Mouse (Mus musculus) gastrocnemius, postnatal 10 days (tissue): ENCODE measurements around the gene Tmem150c. TPM values are rescaled to one million over a fixed set of nuclear protein-coding genes. Genes with fewer than 3 reads are reported as not detected.

ENCODE experiments used
- DNase-seq: peaks from one replicate; pipeline ENCODE4 v3.0.0; 2021; ENCODE audit warnings: mixed read lengths
- total RNA-seq, 2 experiments: library from RNA; stranded (reverse); gene quantifications; 2 replicates each; pipeline ENCODE4 v1.2.3; 2021

Gene Tmem150c
- total RNA-seq, 2 experiments from 2014 or later, result 3.5 to 3.9 TPM

DNA sequence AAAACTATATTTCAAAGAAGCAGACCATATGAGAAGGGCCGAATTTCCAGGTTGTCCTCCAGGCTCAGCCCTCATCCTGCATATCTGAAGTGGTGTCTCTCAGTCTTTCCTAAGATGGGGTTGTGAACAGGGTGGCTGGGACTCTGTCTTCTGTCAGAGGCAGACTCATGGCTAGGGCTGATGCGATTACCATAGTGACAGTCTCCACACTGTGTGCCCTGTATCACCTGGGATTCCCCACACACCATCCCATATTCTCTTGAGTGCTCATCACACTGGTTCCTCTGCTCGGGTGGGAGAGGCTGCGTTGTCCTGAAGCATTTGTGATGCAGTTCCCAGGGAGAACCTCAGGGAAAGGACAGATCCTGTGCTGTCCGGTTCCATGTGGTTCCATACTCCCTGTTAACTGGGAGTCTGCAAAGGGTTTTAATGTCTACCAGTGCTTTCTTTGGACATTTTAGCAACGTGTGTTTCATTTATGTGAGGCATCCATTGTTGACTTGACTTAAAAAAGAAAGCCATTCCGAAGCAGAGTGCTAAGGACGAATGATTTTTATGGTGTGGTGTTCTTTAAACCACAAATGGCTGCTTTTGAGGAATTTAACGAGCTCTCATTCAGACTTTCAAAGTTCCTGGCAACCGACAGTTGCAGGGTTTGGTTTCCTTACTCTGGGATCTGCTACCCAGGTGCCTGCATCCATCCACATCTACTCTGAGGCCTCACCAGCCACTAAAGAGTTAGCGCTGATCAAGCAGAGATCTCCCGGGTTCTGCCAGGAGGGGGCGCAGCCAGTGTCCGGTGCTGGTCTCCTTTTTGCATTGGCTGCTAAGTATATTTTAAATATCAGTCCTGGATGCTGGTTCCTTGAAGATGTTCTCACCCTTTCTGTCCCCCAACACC lies 7.2 kb upstream of the Tmem150c start:
- peak; percentile 60 for DNase-seq

DNA sequence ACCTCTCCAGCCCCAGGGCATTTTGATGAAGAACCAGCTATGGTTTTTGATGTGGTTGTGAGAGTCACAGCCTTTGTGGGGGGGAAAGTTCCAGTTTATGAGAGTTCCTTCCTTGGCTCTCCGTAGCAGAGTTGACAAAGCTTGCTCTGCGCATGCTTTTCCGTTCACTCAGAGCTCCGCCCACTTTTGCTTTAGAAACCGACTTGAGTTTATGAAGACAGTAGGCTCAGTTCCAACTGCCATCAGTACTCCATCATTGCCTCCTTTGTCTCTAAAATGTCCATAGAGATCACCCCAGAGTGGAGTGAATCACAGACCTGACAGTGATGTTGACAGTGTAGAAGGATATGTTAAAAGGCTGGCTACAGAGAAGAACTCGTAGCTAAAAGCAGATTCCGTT lies 3.8 kb upstream of the Tmem150c start:
- no peak for DNase-seq

DNA sequence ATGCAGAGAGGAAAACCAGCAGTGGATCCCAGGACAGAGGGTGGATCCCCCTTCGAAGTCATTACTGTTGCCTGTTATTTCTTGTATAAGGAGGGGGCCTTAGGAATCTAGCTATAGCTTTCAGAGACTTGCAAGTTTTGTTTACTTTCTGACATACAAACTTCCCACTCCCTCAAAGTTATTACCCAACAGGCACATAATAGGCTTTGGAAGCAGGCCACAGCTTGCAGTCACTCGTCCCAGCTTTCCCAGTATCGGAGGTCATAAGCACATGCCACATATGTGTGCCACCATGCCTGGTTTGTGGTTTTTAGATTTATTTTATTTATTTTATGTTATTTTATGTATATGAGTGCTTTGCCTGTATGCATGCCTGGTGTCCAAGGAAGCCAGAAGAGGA lies 3.2 kb upstream of the Tmem150c start:
- no peak for DNase-seq

- DNase-seq, result no peak
Measured at GRCm38 (mm10) chr5:100162053-100162452, 2.4 kb upstream of the Tmem150c start.

DNA sequence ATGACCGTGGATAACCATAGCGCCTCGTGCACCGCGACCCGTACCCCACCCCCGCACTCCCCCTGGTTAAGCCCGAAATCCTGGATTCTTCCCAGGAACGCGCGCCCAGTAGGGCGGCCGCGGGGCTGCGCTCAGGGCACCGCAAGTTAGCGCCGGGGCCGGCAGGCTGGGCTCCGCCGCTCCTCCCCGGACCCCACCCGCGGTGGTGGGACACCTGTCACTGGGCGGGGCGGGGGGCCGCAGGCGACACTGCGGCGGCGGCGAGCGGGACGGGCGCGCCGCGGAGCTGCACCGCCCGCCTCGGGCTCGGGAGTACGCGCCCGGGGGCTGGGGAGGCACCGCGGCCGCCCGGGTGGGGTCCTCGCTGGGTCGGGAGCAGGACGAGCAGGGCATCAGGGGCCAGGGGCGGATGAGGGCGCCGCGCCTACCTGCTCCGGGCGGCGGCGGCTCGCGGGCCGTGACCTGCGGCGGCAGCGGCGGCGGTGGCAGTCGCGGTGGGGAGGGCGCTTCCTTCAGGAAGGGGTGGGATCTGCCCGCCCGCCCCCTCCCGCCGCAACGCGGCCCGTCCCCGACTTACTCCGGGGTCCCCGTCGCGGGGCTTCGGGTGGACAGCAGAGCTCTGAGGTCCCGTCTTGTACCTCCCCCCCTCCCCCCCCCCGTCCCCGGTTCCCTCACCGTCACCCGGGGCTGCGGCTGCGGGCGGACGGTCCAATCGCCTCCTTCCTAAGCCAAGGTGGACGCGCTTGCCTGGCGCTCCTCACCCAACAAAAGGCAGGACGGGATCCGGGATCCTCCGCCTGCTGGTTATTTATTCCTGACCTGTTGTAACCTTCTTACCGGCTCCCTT lies 594 bp downstream of the Tmem150c start:
- DNase-seq, result peak; percentile 55

DNA sequence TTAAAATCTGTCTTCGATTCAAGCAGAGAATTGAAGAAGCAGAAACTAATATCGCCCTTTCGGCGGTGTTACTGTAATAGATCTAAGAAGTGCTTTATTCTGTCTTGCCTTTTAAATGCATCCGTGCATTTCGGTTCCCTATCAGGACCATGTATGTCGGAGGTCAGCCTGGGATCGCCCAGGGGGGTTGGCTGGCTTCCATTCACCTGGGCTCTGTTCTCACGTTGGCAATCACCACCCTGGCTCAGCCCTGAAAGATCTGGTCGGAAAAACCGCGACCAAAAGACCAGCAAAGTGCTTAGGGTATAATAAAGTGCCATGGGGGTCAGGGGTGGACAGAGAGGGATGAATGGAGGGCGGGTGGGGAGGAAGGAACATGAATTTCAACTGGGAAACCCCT lies 1.3 kb downstream of the Tmem150c start:
- DNase-seq, result no peak

DNA sequence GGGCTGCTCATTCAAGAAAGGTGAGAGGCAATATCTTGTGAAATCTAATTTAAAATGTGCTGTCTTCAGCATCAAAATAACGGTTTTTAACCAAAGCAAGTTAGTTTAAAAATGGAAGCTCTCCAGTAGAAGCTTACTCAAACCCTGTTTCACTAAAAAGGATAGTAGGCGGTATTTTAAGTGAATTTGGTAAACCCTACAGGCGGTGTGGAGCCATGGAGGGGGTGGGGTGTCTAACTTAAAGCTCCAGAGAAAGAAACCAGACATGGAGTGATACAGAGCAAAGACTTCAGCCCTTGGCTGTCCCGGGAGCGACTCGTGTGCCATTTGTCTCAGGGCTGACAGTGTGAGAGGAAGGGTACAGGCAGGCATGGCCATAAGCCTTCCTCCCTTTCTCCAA lies 4.0 kb downstream of the Tmem150c start:
- DNase-seq, result no peak

DNA sequence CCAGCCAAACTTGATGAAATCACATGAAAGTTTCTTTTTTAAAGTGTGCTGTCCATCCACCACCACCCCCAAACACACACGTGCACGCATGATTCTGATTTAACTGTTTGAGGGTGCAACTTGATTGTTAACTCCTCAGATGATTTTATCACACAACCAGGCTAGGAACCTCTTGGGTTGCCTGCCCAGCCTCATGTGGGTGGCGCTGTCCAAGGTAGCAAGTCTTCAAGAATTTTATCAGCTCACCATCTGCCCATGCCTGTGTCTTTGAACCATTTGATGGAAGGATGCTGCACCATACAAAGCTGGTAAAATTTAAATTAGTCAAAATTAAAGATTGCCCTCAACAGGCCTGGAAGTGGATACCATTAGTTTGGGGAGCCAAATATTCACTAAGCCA lies 9.6 kb downstream of the Tmem150c start:
- no peak for DNase-seq

- DNase-seq, result no peak
Measured at GRCm38 (mm10) chr5:100144836-100145235, 14.8 kb downstream of the Tmem150c start.

DNA sequence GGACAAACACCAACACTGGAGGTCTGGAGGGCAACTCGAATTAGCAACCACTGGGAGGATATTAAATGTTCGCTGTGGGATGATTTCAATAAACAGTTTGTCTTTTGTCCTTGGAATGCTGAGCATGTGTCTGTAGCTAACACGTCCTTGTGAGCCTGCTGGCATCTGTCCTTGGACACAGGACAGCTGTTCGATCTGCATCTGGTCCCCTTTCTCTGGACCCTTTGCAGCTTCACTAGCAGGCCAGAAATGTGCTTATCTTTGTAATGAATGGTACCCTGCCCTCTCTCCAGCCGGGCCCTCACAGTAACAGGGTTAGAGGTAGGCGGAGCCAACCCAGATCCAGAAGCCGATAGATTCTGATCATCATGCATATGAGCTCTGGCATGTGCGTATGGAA lies 32.3 kb downstream of the Tmem150c start:
- DNase-seq, result no peak

DNA sequence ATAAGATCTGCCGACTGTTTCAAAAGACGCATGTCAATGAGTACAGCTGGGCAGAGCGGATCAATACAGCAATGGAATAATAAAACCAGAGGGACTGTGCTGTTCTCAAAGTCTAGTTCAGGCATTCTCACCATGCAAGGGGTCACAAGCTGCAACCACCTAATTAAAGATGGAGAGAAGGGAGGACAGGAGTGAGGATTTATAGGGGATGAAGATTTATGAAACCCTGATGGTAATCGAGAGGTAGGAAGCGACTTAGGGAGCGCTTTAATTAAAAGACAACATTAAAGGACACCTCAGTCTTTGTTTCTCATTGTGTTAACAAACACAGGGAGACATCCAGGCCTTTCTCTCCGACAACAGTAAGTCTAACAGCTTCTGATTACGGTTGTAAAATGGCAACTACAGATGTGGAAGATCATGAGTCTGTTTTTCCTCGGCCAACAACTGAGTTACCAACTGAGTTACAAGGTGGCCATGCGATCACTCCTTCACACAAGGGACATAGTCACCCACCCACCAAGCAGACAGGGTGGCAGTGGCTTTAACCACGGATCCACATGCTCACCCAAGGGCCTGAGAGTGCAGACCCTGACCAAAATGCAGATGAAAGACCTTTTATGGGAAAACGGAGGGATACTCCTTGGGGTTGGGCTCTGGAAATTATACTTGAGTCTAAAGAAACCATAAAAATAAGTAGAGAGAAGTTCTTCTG lies 34.0 kb downstream of the Tmem150c start:
- no peak for DNase-seq

GRCm38 (mm10) chr5:100124530-100124929 lies 35.1 kb downstream of the Tmem150c start:
- DNase-seq, result no peak

DNA sequence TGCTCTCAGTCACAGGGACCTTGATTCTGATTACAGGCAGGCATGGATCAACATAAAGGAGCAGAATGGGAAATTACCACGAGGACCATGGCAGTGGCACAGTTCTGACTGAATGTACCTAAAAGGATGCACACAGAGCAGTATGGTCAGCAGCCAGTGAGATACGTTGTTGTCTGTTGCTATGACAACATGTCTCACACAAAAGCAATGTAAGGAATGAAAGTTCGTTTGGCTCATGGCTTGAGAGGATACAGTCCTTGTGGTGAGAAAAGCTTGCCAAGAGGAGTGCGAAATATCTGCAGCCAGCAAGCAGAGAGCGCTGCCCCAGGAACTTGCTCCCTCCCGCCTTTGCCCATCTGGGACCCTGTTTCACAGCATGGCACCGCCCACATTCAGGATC lies 36.3 kb downstream of the Tmem150c start:
- no peak for DNase-seq

DNA sequence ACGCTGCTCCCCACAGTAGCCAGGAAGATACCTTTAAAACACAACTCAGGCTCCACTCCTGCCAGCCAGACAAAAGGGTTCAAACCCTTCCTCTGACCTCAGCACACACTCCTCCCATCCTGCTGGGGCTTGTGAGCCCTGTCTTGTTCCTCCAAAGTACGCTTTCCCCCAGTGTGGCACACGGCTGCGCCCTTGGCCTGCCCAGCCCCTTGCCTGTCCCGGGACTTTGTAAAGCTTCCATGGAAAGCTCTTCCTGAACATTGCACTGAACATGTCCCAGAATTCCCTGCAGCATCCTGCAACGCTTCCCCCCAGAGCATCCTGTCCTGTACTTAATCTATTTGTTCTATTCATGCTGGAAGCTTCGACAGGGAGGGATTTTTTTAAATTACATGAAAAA lies 38.4 kb downstream of the Tmem150c start:
- DNase-seq, result no peak

- DNase-seq, result no peak
Measured at GRCm38 (mm10) chr5:100120711-100121141, 38.9 kb downstream of the Tmem150c start.

- no peak for DNase-seq
Measured at GRCm38 (mm10) chr5:100119331-100119730, 40.3 kb downstream of the Tmem150c start.

DNA sequence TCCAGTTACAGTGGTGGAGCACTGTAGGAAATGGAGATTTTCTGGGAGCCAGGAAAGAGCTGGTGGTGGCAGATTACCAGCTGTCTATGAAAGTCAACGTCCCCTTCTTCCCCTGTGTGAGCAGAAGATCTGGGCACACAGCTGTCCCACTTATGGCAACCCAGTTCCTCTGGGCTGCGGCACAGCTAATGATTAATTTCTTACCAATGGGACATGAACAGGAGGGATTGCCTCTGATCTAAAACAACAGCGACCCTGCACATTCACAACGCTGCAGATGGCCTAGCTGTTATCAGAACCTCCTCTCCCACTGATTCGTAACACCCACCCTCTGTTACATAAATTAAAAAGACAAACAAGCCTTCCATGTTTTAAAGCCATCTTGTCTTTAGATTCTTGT lies 46.2 kb downstream of the Tmem150c start:
- no peak for DNase-seq

DNA sequence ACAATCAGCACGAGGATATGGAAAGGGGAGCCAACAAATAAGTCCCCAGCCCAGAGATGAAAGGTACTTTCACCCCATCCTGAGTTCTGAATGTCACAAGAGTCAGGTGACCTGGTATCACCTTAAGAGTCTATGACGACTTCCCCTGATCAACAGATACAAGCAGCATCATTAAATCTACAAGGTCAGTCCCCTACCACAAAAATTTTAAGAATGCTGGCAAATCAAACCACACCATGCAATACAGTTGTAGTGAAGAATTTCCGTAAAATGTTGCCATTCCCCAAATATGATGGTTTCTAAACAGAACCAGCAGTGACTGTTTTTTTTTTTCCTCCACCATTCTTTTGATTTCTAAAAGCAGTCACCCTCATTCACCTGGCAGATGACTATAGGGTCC lies 49.0 kb downstream of the Tmem150c start:
- DNase-seq, result no peak

DNA sequence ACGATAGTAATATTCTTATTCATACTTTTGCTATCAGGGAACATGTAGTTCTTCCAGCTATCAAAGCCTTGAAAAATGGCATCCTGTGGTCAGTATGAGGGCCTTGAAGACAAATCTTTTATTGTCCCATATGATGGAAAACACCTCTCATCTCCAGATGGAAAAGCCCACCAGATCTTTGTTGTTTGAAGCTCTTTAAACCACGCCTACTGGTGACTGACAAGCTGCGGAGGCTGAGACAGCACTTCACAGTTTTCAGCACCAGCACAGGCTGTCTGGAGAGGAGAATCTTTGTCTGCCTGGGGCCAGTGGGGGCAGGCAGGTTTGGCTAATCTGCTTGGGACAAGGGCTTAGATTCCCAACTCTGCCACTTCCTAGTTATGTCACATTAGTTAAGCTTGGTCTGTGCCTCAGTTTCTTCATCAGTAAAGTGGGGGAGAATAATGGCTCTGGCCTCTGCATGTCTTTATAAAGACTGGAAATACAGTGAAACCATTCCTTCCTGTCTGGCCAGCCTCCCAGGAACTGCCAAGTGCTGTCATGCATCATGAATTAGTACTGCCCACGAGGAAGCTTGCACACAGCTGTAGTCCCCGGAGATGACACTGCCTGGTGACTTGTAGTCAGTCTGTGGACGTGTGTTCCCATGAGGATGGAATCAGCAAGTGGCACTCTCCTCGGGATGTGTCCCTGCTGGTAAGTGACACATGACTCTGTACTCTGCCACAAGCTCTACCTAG lies 49.9 kb downstream of the Tmem150c start:
- DNase-seq, result no peak

DNA sequence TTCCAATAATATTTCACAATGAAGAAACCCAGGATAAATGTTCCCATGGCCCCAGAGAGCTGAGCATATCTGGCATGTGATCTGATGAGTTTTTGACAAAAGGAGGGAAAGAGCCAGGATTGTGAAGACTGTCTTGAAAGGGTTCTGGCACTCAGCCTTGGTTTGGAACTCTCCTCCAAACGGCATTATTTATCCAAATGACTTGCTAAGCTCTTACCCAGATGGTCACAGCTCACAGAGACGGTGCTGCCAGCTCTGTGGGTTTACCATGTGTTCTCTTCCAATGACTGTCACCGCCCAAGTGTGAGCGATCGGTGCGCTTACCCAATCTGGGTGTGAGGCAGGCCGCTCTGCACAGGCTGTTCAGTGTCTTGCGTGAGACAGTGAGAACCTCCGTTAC lies 50.7 kb downstream of the Tmem150c start:
- DNase-seq, result peak; percentile 21

- no peak for DNase-seq
Measured at GRCm38 (mm10) chr5:100102395-100102794, 57.2 kb downstream of the Tmem150c start.

DNA sequence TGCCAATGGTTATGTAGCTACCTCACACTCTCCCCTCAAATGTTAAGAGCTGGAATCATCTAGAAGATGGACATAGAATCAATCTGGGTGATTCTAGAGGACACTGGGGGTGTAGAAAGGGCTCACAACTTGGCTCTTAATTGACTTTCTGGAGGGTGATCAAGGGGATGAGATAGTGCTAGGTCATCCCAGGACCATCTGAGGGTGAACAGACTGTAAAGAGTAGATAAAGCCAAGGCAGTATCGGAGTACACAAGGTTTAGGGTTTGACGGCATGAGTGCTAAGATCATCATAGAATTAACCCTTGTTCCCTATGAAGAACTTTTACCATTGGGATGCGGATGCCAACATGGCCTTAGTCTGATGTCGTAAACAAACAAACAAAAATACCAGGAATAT lies 61.6 kb downstream of the Tmem150c start:
- no peak for DNase-seq
